Mouse (Mus musculus) adrenal gland, postnatal 4 days (tissue): Measurements from ENCODE around the gene Ipo13. TPM values are rescaled to one million over a fixed set of nuclear protein-coding genes. Genes with fewer than 3 reads are reported as not detected.

Experiments used
- DNase-seq, 2 experiments: peaks; one replicate each; pipeline ENCODE4 v3.0.0; 2021 to 2022; ENCODE audit warnings: low spot score in 2 of 2, mixed read lengths in 2 of 2
- total RNA-seq, 2 experiments: library from RNA; stranded (reverse); gene quantifications; 2 replicates each; pipeline ENCODE4 v1.2.3; 2021

Ipo13 gene
- total RNA-seq, 2 experiments from 2014 or later, result 43.9 to 45.1 TPM

- DNase-seq, result no peak
These were observed 68.5 kb downstream of the Ipo13 start for GRCm38 (mm10) chr4:117846261-117846660.

DNA sequence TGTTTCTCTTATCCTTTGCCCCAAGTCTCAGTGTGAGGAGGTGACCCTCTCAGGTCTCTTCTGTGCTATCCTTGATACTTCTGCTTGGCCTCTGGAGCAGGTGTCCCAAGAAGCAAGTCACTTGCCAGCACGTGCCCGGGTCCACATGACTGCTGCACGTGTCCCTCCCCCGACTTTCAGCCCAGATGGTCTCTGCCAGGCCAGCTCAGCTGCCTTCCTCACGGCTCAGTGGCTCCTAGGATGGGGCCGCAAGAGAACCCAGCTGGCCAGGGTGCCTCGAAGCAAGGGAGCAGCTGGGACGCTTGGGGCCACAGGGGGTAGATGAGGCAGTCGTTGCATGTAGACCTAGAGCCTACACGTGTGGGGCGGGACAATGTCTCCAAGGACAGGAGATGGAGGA, 69.5 kb downstream of the Ipo13 start:
- no peak for DNase-seq

Other genes starting within 250 kb of the Ipo13 start
- 10 to 100 TPM; 49.0 to 49.2 TPM for gene Dmap1, start 232.7 kb downstream of the Ipo13 start, total RNA-seq
- not detected for gene Gm12845, start 190.6 kb downstream of the Ipo13 start, total RNA-seq
- not detected for gene Klf17, start 149.4 kb downstream of the Ipo13 start, total RNA-seq
- 10 to 100 TPM; 17.3 to 19.9 TPM for gene Slc6a9, start 80.5 kb downstream of the Ipo13 start, total RNA-seq
- gene Ccdc24, start 42.4 kb downstream of the Ipo13 start, total RNA-seq, result 1 to 10 TPM in 1 of 2 experiments, under 1 TPM in 1; 0.96 to 1.4 TPM
- 10 to 100 TPM; 32.6 to 34.6 TPM for gene B4galt2, start 31.5 kb downstream of the Ipo13 start, total RNA-seq
- gene Atp6v0b, start 27.7 kb downstream of the Ipo13 start, total RNA-seq, result 100 to 1,000 TPM; 139 to 148 TPM
- 1 to 10 TPM; 9.6 to 9.8 TPM for gene Dph2, start 23.0 kb downstream of the Ipo13 start, total RNA-seq
- under 1 TPM; 0.45 to 0.90 TPM for gene Artn, start 14.8 kb upstream of the Ipo13 start, total RNA-seq
- gene St3gal3, start 219.9 kb upstream of the Ipo13 start, total RNA-seq, result 10 to 100 TPM; 21.8 to 26.4 TPM